Mouse (Mus musculus): ENCODE data around the gene Coro2a. TPM values are rescaled to one million over a fixed set of nuclear protein-coding genes. Genes with fewer than 3 reads are reported as not detected.
"Not testable (repeated sequence)": the region's sequence is repeated elsewhere in the genome, so short reads cannot be mapped to it uniquely, and the experiment has no call there.

Gene Coro2a
- polyA plus RNA-seq, 1 experiment = 4.2 TPM

DNA sequence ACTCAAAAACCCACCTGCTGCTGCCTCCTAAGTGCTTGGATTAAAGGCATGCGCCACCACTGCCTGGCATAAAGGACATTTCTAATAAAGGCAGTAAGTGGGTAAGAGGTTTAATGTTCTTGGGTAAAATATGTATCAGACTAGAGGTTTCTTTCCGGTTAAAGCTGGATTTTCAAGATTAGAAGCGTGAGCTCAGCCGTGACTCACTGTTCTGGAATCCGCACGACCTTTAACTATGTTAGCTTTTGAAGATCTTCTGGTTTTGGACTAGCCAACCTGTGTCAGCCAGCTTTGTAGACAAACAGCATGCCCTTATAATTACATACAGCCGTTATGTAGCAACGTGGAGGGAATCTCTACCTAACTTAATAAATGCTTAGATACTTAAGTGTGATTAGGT is 37.9 kb upstream of the Coro2a start:
- no peaks in the 10 kb centered on the region for H3K36me3 ChIP-seq (ENCODE audit: control insufficient read depth, insufficient read depth, low read length)
- 0 out of 2 replicates have a peak, but pooled peaks cover 3% of the 10 kb centered on the region for H3K4me1 ChIP-seq (ENCODE audit: control insufficient read depth, insufficient read depth, low read length)
- H3K4me3 ChIP-seq (ENCODE audit: insufficient read depth, low read depth, low read length) = no peak overlapping the region
- no peak for TF ChIP-seq CTCF (conservative IDR thresholded peaks at IDR 0.05; ENCODE audit: insufficient read depth, insufficient read length, low read depth, low read length)
- no peak for TF ChIP-seq POLR2A (IDR thresholded peaks at IDR 0.05; ENCODE audit: low read depth, low read length)
- no peaks in the 10 kb centered on the region for H3K27me3 ChIP-seq (replicated peaks; ENCODE audit: control insufficient read depth, insufficient read depth, low read length)
- 64% methylated on average over 8 of the region's 8 CpGs for WGBS
- DNase-seq = no peak
- H3K27ac ChIP-seq (ENCODE audit: insufficient read depth, low read depth, low read length) = no peak overlapping the region

DNA sequence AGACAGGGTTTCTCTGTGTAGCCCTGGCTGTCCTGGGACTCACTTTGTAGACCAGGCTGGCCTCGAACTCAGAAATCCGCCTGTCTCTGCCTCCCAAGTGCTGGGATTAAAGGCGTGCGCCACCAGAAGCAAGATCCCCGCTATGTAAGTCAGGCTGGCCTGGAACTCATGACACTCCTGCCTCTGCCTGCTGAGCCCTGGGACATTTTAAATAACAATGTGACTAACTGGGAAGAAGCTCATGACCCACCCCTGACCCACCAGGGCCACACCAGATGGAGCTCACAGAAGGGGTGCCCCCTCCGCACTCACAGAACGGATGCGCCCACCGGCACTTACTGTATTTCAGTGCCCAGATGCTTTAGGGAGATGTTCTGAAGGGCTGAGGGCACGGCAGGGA is 35.2 kb upstream of the Coro2a start:
- H3K4me1 ChIP-seq (ENCODE audit: control insufficient read depth, insufficient read depth, low read length); H3K4me3 ChIP-seq (ENCODE audit: insufficient read depth, low read depth, low read length); H3K36me3 ChIP-seq (ENCODE audit: control insufficient read depth, insufficient read depth, low read length); H3K27me3 ChIP-seq (replicated peaks; ENCODE audit: control insufficient read depth, insufficient read depth, low read length); H3K27ac ChIP-seq (ENCODE audit: insufficient read depth, low read depth, low read length); DNase-seq: not testable (repeated sequence)
- 89% methylated on average over 10 of the region's 10 CpGs for WGBS

DNA sequence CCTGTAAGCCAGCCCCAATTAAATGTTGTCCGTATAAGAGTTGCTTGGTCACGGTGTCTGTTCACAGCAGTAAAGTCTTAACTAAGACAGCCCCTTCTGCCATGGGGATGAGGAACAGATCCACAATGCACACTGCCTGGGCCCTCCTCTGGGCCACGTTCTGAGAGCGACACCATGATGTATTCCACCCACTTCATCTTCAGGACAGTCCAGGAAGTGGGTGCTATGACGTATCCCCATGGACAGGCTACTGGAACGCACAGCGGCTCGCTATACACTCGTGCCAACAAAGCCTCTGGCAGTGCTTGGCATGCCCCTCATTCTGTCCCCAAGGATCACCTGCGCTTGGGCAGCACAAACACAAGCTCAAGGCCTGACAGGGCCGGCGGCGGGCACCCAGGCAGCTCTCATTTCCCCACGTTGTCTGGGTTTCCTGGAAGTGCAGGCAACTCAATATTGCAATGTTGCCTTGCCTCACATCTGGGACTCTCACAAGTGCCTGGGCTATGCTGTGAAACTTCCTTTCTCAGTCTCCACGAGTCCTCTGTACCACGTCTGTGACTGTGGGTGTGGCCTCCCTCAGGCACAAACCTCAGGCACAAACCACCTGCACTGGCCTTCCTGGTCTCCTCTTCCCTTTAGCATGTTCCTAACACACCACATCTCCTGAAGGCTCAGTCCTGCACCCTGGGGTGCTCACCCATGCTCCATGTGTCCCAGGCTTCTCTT is 33.9 kb upstream of the Coro2a start:
- DNase-seq = no peak
- Histone ChIP-seq H3K27me3 (replicated peaks; ENCODE audit: control insufficient read depth, insufficient read depth, low read length) (no peaks in the 10 kb centered on the region), H3K36me3 (ENCODE audit: control insufficient read depth, insufficient read depth, low read length) (no peaks in the 10 kb centered on the region), H3K4me1 (ENCODE audit: control insufficient read depth, insufficient read depth, low read length) (no peaks in the 10 kb centered on the region), H3K27ac (ENCODE audit: insufficient read depth, low read depth, low read length) (no peak overlapping the region), H3K4me3 (ENCODE audit: insufficient read depth, low read depth, low read length) (no peak overlapping the region)
- TF ChIP-seq CTCF (conservative IDR thresholded peaks at IDR 0.05; ENCODE audit: insufficient read depth, insufficient read length, low read depth, low read length) = no peak
- TF ChIP-seq POLR2A (IDR thresholded peaks at IDR 0.05; ENCODE audit: low read depth, low read length) = no peak
- 77% methylated on average over 16 of the region's 16 CpGs for WGBS

DNA sequence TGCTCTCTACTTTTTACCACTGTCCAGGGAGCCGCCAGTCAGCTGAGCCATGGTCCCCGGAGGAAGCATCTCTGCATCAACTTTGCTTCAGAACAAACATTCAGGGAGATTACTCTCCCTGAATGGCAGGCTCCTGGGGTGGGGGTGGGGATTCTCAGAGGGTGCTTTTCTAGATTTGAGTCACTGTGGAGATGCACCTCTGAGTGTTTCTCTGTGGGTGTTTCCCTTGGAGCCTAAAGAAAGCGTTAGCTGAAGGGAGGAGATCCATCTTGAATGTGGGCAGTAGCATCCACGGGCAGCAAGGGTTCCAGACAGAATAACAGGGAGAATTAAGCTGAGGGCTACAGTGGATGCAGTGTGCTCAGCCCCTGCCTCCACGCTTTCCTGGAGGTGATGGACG is 32.9 kb upstream of the Coro2a start:
- Histone ChIP-seq H3K27ac (ENCODE audit: insufficient read depth, low read depth, low read length) (no peak overlapping the region), H3K27me3 (replicated peaks; ENCODE audit: control insufficient read depth, insufficient read depth, low read length) (no peaks in the 10 kb centered on the region), H3K4me1 (ENCODE audit: control insufficient read depth, insufficient read depth, low read length) (no peaks in the 10 kb centered on the region), H3K4me3 (ENCODE audit: insufficient read depth, low read depth, low read length) (no peak overlapping the region), H3K36me3 (ENCODE audit: control insufficient read depth, insufficient read depth, low read length) (no peaks in the 10 kb centered on the region)
- 67% methylated on average over 6 of the region's 6 CpGs for WGBS
- no peak for TF ChIP-seq POLR2A (IDR thresholded peaks at IDR 0.05; ENCODE audit: low read depth, low read length)
- no peak for TF ChIP-seq CTCF (conservative IDR thresholded peaks at IDR 0.05; ENCODE audit: insufficient read depth, insufficient read length, low read depth, low read length)
- no peak for DNase-seq

DNA sequence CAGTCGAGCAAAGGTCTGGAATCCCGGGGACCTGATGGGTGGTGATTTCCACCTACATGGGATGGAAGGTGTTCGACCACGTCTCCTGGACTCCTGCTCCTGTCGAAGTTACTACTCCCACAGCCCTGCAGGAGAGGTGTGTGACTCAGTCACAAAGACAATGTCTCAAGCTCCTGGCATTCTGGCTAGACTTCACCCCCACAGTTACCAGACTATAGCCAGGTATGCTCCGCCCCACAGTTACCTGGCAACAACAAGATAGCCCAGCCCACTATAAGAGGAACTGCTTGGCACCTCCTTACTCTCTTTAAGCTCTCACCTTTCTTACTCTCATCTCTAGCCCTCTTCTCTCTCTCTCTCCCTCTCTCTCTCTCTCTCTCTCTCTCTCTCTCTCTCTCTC is 31.6 kb upstream of the Coro2a start:
- not testable (repeated sequence) for H3K4me3 ChIP-seq (ENCODE audit: insufficient read depth, low read depth, low read length); H3K27me3 ChIP-seq (replicated peaks; ENCODE audit: control insufficient read depth, insufficient read depth, low read length); DNase-seq; H3K4me1 ChIP-seq (ENCODE audit: control insufficient read depth, insufficient read depth, low read length); H3K36me3 ChIP-seq (ENCODE audit: control insufficient read depth, insufficient read depth, low read length); H3K27ac ChIP-seq (ENCODE audit: insufficient read depth, low read depth, low read length)
- WGBS = 62% methylated on average over 6 of the region's 6 CpGs

DNA sequence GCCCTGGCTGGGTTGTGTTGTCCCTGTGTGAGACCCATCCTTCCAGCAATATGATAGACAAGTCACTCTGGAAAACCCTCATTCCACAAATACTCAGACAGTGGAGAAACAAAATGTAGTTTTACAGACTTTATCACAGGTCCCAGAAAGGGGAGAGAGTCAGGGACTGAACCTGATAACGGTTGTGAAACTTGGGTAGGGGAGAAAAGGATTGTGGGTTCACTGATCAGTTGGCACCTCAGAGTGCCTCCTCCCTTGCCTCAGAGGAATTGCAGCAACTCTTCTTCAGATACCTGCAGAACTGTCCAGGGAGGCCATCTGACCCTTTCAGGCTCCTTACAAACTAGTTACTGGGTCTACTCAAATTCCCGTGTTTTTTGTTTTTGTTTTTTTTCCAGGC is 30.5 kb upstream of the Coro2a start:
- H3K4me3 ChIP-seq (ENCODE audit: insufficient read depth, low read depth, low read length) = no peak overlapping the region
- no peak for DNase-seq

DNA sequence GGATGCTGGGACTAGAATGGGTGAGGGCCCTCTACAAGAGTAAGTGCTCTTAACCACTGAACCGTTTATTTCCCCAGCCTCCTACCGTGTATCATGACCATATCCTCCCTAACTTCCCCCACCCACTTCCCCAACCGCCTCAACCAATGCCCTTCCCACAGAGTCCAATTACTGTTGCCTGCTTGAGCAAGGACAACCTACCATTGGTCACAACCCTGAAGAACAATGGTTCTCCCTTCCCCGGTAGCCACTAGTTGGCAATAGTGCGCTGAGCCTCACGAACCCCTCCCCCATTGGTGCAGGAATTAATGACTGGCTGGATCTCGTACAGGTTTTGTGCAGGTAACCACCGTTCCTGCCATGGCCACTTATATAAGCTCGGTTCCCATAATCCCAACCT is 28.4 kb upstream of the Coro2a start:
- Histone ChIP-seq H3K4me1 (ENCODE audit: control insufficient read depth, insufficient read depth, low read length) (no peaks in the 10 kb centered on the region), H3K27me3 (replicated peaks; ENCODE audit: control insufficient read depth, insufficient read depth, low read length) (no peaks in the 10 kb centered on the region), H3K36me3 (ENCODE audit: control insufficient read depth, insufficient read depth, low read length) (no peaks in the 10 kb centered on the region), H3K27ac (ENCODE audit: insufficient read depth, low read depth, low read length) (no peak overlapping the region), H3K4me3 (ENCODE audit: insufficient read depth, low read depth, low read length) (no peak overlapping the region)
- 53% methylated on average over 9 of the region's 9 CpGs for WGBS
- TF ChIP-seq POLR2A (IDR thresholded peaks at IDR 0.05; ENCODE audit: low read depth, low read length) = no peak
- TF ChIP-seq CTCF (conservative IDR thresholded peaks at IDR 0.05; ENCODE audit: insufficient read depth, insufficient read length, low read depth, low read length) = no peak
- DNase-seq = peak; percentile 41

More for the DNA sequence above, 30.5 kb upstream of the Coro2a start:
- Histone ChIP-seq H3K4me1 (ENCODE audit: control insufficient read depth, insufficient read depth, low read length) (no peaks in the 10 kb centered on the region), H3K36me3 (ENCODE audit: control insufficient read depth, insufficient read depth, low read length) (no peaks in the 10 kb centered on the region), H3K27me3 (replicated peaks; ENCODE audit: control insufficient read depth, insufficient read depth, low read length) (no peaks in the 10 kb centered on the region), H3K27ac (ENCODE audit: insufficient read depth, low read depth, low read length) (no peak overlapping the region)
- WGBS = 64% methylated on average over 2 of the region's 2 CpGs
- no peak for TF ChIP-seq POLR2A (IDR thresholded peaks at IDR 0.05; ENCODE audit: low read depth, low read length)
- no peak for TF ChIP-seq CTCF (conservative IDR thresholded peaks at IDR 0.05; ENCODE audit: insufficient read depth, insufficient read length, low read depth, low read length)

DNA sequence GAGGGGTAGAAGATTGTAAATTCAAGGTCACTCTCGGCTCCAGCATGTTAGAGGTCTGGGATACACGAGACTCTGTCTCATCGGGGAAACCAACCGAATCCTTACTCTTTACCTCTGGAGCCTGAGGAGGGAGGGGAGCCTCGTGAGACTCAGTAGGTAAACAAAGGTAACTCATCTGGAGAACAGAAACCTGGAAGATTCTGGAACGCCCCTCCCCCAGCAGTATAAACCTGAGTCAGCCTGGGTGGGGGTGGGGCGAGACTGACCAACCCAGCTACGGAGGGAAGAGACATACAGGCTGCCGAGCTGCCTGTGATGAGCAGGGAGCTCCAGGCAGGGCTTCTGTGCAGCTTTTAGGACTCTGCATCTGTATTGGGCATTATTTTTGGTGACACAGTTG is 26.9 kb upstream of the Coro2a start:
- no peaks in the 10 kb centered on the region for H3K27me3 ChIP-seq (replicated peaks; ENCODE audit: control insufficient read depth, insufficient read depth, low read length)
- H3K4me1 ChIP-seq (ENCODE audit: control insufficient read depth, insufficient read depth, low read length) = no peaks in the 10 kb centered on the region
- no peak for DNase-seq
- WGBS = 29% methylated on average over 9 of the region's 9 CpGs
- H3K4me3 ChIP-seq (ENCODE audit: insufficient read depth, low read depth, low read length) = no peak overlapping the region
- no peak overlapping the region for H3K27ac ChIP-seq (ENCODE audit: insufficient read depth, low read depth, low read length)
- H3K36me3 ChIP-seq (ENCODE audit: control insufficient read depth, insufficient read depth, low read length) = no peaks in the 10 kb centered on the region
- TF ChIP-seq POLR2A (IDR thresholded peaks at IDR 0.05; ENCODE audit: low read depth, low read length) (no peak), CTCF (conservative IDR thresholded peaks at IDR 0.05; ENCODE audit: insufficient read depth, insufficient read length, low read depth, low read length) (no peak)
